8 mouse cellular contexts compared by ENCODE assay signal in genomic region chr12:113155076-113155771, GRCm38 (mm10). TPM values are rescaled to one million over a fixed set of nuclear protein-coding genes. Genes with fewer than 3 reads are reported as not detected.
DNase-seq lines count a peak whose midpoint lies in the region; ATAC-seq and TF ChIP-seq lines count a peak whose summit lies in the region.

No protein-coding gene starts in this region.

- H3K27me3 ChIP-seq in forebrain, embryonic 15.5 days: peaks cover 5% of the 10 kb centered on the region; the same call in 1 of the 2 replicates
- H3K27me3 ChIP-seq in hindbrain, embryonic 16.5 days (replicated peaks; ENCODE audit: control insufficient read depth, insufficient read depth, low read length): peaks cover 19% of the 10 kb centered on the region
- H3K27me3 ChIP-seq in midbrain, embryonic 14.5 days (ENCODE audit: control insufficient read depth, insufficient read depth, low read length): peaks cover 14% of the 10 kb centered on the region; the same call in 1 of the 2 replicates

- DNase-seq in right cerebral cortex, adult 18-20 months: peak; percentile 18
- DNase-seq in right cerebral cortex, postnatal 14 days: no peak
- peak; percentile 47 for DNase-seq in liver
- no peak for DNase-seq in midbrain, embryonic 14.5 days
- peak; percentile 62 for DNase-seq in thymus, postnatal 0 days (ENCODE audit: low spot score)

- WGBS in forebrain, embryonic 15.5 days: 3% methylated on average over 32 of the region's 32 CpGs
- 3% methylated on average over 32 of the region's 32 CpGs for WGBS in hindbrain, embryonic 16.5 days
- 5% methylated on average over 32 of the region's 32 CpGs for WGBS in midbrain, embryonic 14.5 days

- H3K4me2 ChIP-seq in forebrain, embryonic 15.5 days (replicated peaks): peak overlapping the region; percentile 61
- H3K4me2 ChIP-seq in hindbrain, embryonic 16.5 days (ENCODE audit: low read length): peak overlapping the region; percentile 65
- H3K4me2 ChIP-seq in midbrain, embryonic 14.5 days (ENCODE audit: low read length): peak overlapping the region; percentile 75

- H3K4me3 ChIP-seq in bone marrow macrophage, adult 2 months (ENCODE audit: insufficient read depth, low read length): peak overlapping the region; percentile 44
- peak overlapping the region; percentile 56 for H3K4me3 ChIP-seq in forebrain, embryonic 15.5 days
- H3K4me3 ChIP-seq in hindbrain, embryonic 16.5 days (ENCODE audit: low read length): peak overlapping the region; percentile 74
- peak overlapping the region; percentile 61 for H3K4me3 ChIP-seq in midbrain, embryonic 14.5 days (replicated peaks; ENCODE audit: low read depth, low read length)

- H3K9ac ChIP-seq in forebrain, embryonic 15.5 days (replicated peaks): peak overlapping the region; percentile 43
- H3K9ac ChIP-seq in hindbrain, embryonic 16.5 days (ENCODE audit: low read depth, low read length): peak overlapping the region; percentile 67
- peak overlapping the region; percentile 47 for H3K9ac ChIP-seq in midbrain, embryonic 14.5 days (replicated peaks; ENCODE audit: low read length)

- peaks cover 28% of the 10 kb centered on the region for H3K4me1 ChIP-seq in bone marrow macrophage, adult 2 months (ENCODE audit: control insufficient read depth, insufficient read depth, low read length)
- peaks cover 31% of the 10 kb centered on the region for H3K4me1 ChIP-seq in forebrain, embryonic 15.5 days
- H3K4me1 ChIP-seq in hindbrain, embryonic 16.5 days (ENCODE audit: control insufficient read depth, insufficient read depth, low read depth, low read length): peaks cover 23% of the 10 kb centered on the region
- H3K4me1 ChIP-seq in midbrain, embryonic 14.5 days (ENCODE audit: control insufficient read depth, insufficient read depth, low read length): peaks cover 20% of the 10 kb centered on the region

- no peaks in the 10 kb centered on the region for H3K36me3 ChIP-seq in forebrain, embryonic 15.5 days
- no peaks in the 10 kb centered on the region for H3K36me3 ChIP-seq in hindbrain, embryonic 16.5 days (ENCODE audit: control insufficient read depth, insufficient read depth, low read length)
- no peaks in the 10 kb centered on the region for H3K36me3 ChIP-seq in midbrain, embryonic 14.5 days (ENCODE audit: control insufficient read depth, insufficient read depth, low read length)

- TF ChIP-seq CTCF in bone marrow macrophage, adult 2 months (IDR thresholded peaks at IDR 0.05; ENCODE audit: low read depth, low read length): no peak

- H3K27ac ChIP-seq in bone marrow macrophage, adult 2 months (ENCODE audit: insufficient read depth, low read depth, low read length): peak overlapping the region; percentile 11
- H3K27ac ChIP-seq in forebrain, embryonic 15.5 days (replicated peaks): peak overlapping the region; percentile 55
- H3K27ac ChIP-seq in hindbrain, embryonic 16.5 days (ENCODE audit: low read depth, low read length): peak overlapping the region; percentile 66
- H3K27ac ChIP-seq in midbrain, embryonic 14.5 days (replicated peaks; ENCODE audit: low read depth, low read length): peak overlapping the region; percentile 61

- H3K9me3 ChIP-seq in forebrain, embryonic 15.5 days: no peaks in the 10 kb centered on the region
- no peaks in the 10 kb centered on the region for H3K9me3 ChIP-seq in hindbrain, embryonic 16.5 days (ENCODE audit: control insufficient read depth, low read length)
- H3K9me3 ChIP-seq in midbrain, embryonic 14.5 days (ENCODE audit: control insufficient read depth, low read length): no peaks in the 10 kb centered on the region

- peak; percentile 8; the same call in 1 of the 2 replicates for ATAC-seq in forebrain, embryonic 15.5 days (replicated peaks)
- ATAC-seq in hindbrain, embryonic 16.5 days: peak; percentile 2
- ATAC-seq in midbrain, embryonic 14.5 days (ENCODE audit: low FRiP score, low TSS enrichment): peak; percentile 3; the same call in 1 of the 2 replicates

- TF ChIP-seq POLR2A in bone marrow macrophage, adult 2 months (IDR thresholded peaks at IDR 0.05; ENCODE audit: borderline replicate concordance, low read depth, low read length): no peak

RNA-seq across cellular contexts. Expression of gene Tedc1, which starts 1.0 kb away (rescaled TPM):
- polyA plus RNA-seq in bone marrow macrophage, adult 2 months (2012; ENCODE audit: insufficient read depth, insufficient read length, missing spikeins): 7.1 and 8.7 TPM in 2 replicates
- polyA plus RNA-seq in forebrain, embryonic 15.5 days (2015; fragmentation: Nextera tagmentation; extraction: Ambion mirVana): 22.6 and 24.9 TPM in 2 replicates
- 14.5 and 18.3 TPM in 2 replicates for polyA plus RNA-seq in hindbrain, embryonic 16.5 days (2015; fragmentation: Nextera tagmentation; extraction: Ambion mirVana)
- 11.9 and 14.1 TPM in 2 replicates for polyA plus RNA-seq in midbrain, embryonic 14.5 days (2014; fragmentation: Nextera tagmentation; extraction: Ambion mirVana)
- 49.4 and 71.1 TPM in 2 replicates for polyA plus RNA-seq in thymus, postnatal 0 days (2015; fragmentation: Nextera tagmentation; extraction: Ambion mirVana)

RNA-seq across cellular contexts. Expression of gene Crip1, which starts 9.1 kb away (rescaled TPM):
- polyA plus RNA-seq in bone marrow macrophage, adult 2 months (2012; ENCODE audit: insufficient read depth, insufficient read length, missing spikeins): 582 and 589 TPM in 2 replicates
- polyA plus RNA-seq in forebrain, embryonic 15.5 days (2015; fragmentation: Nextera tagmentation; extraction: Ambion mirVana): 29.1 and 31.5 TPM in 2 replicates
- 29.8 and 40.7 TPM in 2 replicates for polyA plus RNA-seq in hindbrain, embryonic 16.5 days (2015; fragmentation: Nextera tagmentation; extraction: Ambion mirVana)
- 16.5 and 26.8 TPM in 2 replicates for polyA plus RNA-seq in midbrain, embryonic 14.5 days (2014; fragmentation: Nextera tagmentation; extraction: Ambion mirVana)
- polyA plus RNA-seq in thymus, postnatal 0 days (2015; fragmentation: Nextera tagmentation; extraction: Ambion mirVana): 2,725 and 3,094 TPM in 2 replicates

RNA-seq across cellular contexts. Expression of gene Crip2, which starts 15.2 kb away (rescaled TPM):
- polyA plus RNA-seq in bone marrow macrophage, adult 2 months (2012; ENCODE audit: insufficient read depth, insufficient read length, missing spikeins): 1.1 and 2.3 TPM in 2 replicates
- polyA plus RNA-seq in forebrain, embryonic 15.5 days (2015; fragmentation: Nextera tagmentation; extraction: Ambion mirVana): 407 and 414 TPM in 2 replicates
- 342 and 346 TPM in 2 replicates for polyA plus RNA-seq in hindbrain, embryonic 16.5 days (2015; fragmentation: Nextera tagmentation; extraction: Ambion mirVana)
- polyA plus RNA-seq in midbrain, embryonic 14.5 days (2014; fragmentation: Nextera tagmentation; extraction: Ambion mirVana): 297 and 329 TPM in 2 replicates
- 113 and 122 TPM in 2 replicates for polyA plus RNA-seq in thymus, postnatal 0 days (2015; fragmentation: Nextera tagmentation; extraction: Ambion mirVana)

RNA-seq across cellular contexts. Expression of gene Tmem121, which starts 30.5 kb away (rescaled TPM):
- polyA plus RNA-seq in bone marrow macrophage, adult 2 months (2012; ENCODE audit: insufficient read depth, insufficient read length, missing spikeins): not detected in 2 replicates
- 38.9 and 41.1 TPM in 2 replicates for polyA plus RNA-seq in forebrain, embryonic 15.5 days (2015; fragmentation: Nextera tagmentation; extraction: Ambion mirVana)
- 50.8 and 52.2 TPM in 2 replicates for polyA plus RNA-seq in hindbrain, embryonic 16.5 days (2015; fragmentation: Nextera tagmentation; extraction: Ambion mirVana)
- polyA plus RNA-seq in midbrain, embryonic 14.5 days (2014; fragmentation: Nextera tagmentation; extraction: Ambion mirVana): 24.5 and 61.9 TPM in 2 replicates
- 35.5 and 37.2 TPM in 2 replicates for polyA plus RNA-seq in thymus, postnatal 0 days (2015; fragmentation: Nextera tagmentation; extraction: Ambion mirVana)

RNA-seq across cellular contexts. Expression of gene Mta1, which starts 57.1 kb away (rescaled TPM):
- polyA plus RNA-seq in bone marrow macrophage, adult 2 months (2012; ENCODE audit: insufficient read depth, insufficient read length, missing spikeins): 38.9 and 43.0 TPM in 2 replicates
- polyA plus RNA-seq in forebrain, embryonic 15.5 days (2015; fragmentation: Nextera tagmentation; extraction: Ambion mirVana): 15.2 and 17.9 TPM in 2 replicates
- 13.4 and 14.6 TPM in 2 replicates for polyA plus RNA-seq in hindbrain, embryonic 16.5 days (2015; fragmentation: Nextera tagmentation; extraction: Ambion mirVana)
- polyA plus RNA-seq in midbrain, embryonic 14.5 days (2014; fragmentation: Nextera tagmentation; extraction: Ambion mirVana): 20.8 and 22.0 TPM in 2 replicates
- polyA plus RNA-seq in thymus, postnatal 0 days (2015; fragmentation: Nextera tagmentation; extraction: Ambion mirVana): 11.7 and 13.6 TPM in 2 replicates

Comparison
In these comparisons a context has a peak if more than half of its experiments do, and no peak if none do; other contexts are left out.
1. DNase-seq: peak in right cerebral cortex, adult 18-20 months (single experiment), liver (single experiment) and thymus, postnatal 0 days (single experiment); none in right cerebral cortex, postnatal 14 days (single experiment) and midbrain, embryonic 14.5 days (single experiment).
2. H3K27ac ChIP-seq: peak in every context shown above with its lines; median percentile 66 in hindbrain, embryonic 16.5 days; 61 in midbrain, embryonic 14.5 days; 55 in forebrain, embryonic 15.5 days; 11 in bone marrow macrophage, adult 2 months.
3. RNA of gene Crip1, which starts 9.1 kb away (polyA plus RNA-seq): 2,725 to 3,094 TPM in thymus, postnatal 0 days and 582 to 589 TPM in bone marrow macrophage, adult 2 months; 29.1 to 31.5 TPM in forebrain, embryonic 15.5 days, 29.8 to 40.7 TPM in hindbrain, embryonic 16.5 days and 16.5 to 26.8 TPM in midbrain, embryonic 14.5 days; every median in the first group is over 10 times any median in the second.
4. RNA of gene Crip2, which starts 15.2 kb away (polyA plus RNA-seq): 407 to 414 TPM in forebrain, embryonic 15.5 days, 342 to 346 TPM in hindbrain, embryonic 16.5 days, 297 to 329 TPM in midbrain, embryonic 14.5 days and 113 to 122 TPM in thymus, postnatal 0 days; 1.1 to 2.3 TPM in bone marrow macrophage, adult 2 months; every median in the first group is over 10 times any median in the second.
5. Peak in every context shown above with its lines, with median percentiles within 50 percentile points of each other: H3K4me3 ChIP-seq, ATAC-seq, H3K4me2 ChIP-seq and H3K9ac ChIP-seq.